Mouse (Mus musculus) bone marrow macrophage, adult 2 months (primary cell): Measurements from ENCODE around the gene Npas2.
A peak's percentile ranks its signal among the peaks of the same experiment; 100 is the strongest.

Experiments
- CTCF ChIP-seq: IDR thresholded peaks from 2 replicates; pipeline ENCODE4 v1.5.1; 2012; ENCODE audit warnings: low read depth, mild to moderate bottlenecking, low read length, moderate library complexity
- POLR2A ChIP-seq: IDR thresholded peaks from 2 replicates; pipeline ENCODE4 v1.6.1; 2012; ENCODE audit warnings: mild to moderate bottlenecking, low read depth, low read length, borderline replicate concordance

DNA sequence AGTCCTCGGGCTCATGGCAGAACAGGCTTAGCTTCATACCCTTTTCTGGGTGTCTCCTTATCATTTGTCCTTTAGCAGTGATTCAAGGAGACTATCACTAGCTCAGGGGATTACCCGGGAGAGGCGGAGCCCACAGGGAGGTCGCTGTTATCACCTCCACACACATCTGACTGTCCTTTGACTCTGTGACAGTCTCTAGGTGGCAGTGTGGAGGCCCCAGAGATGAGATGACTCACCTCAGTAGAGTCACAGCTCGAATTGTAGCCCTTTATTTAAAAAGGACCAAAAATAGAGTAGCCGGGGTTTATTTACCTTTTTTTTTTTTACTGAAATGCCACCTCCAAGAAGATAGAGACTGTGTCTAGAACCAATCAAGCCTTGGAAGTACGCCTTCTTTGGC lies 13.4 kb downstream of the Npas2 start:
- TF ChIP-seq CTCF (peak; percentile 41), POLR2A (no peak)
